Mouse (Mus musculus): ENCODE results near the gene Lcn4.

DNA sequence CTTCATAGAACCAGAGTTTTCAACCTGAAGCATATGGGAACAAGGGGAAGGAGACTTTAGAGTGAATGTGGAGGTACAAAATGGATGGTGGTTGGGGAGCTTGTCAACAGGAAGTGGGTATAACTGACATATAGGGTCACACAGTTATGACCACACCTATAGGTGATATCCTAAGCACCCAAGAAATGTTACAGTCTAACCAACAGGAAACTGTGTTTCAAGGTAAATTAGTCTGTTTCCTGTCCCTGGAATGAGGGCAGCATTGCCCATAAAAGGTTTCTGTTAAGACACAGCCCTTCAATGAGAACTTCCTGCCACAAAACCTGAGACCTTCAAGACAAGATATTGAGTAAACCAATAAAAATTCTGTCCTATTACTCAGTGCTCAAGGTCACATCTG is 2.3 kb downstream of the Lcn4 start:
- TF ChIP-seq E2F4 (IDR thresholded peaks at IDR 0.05; ENCODE audit: insufficient read depth) (no peak), MYOD1 (IDR thresholded peaks at IDR 0.05; ENCODE audit: control insufficient read depth in 1 of 3, insufficient read length in 2 of 3, low read depth in 2 of 3) (no peak)
